Mouse (Mus musculus) myocyte (in vitro differentiated cells): ENCODE measurements around the gene Rad23b. TPM values are rescaled to one million over a fixed set of nuclear protein-coding genes. Genes with fewer than 3 reads are reported as not detected.
"Not testable (repeated sequence)": the region's sequence is repeated elsewhere in the genome, so short reads cannot be mapped to it uniquely, and the experiment has no call there.

Experiments used
- H3K27me3 ChIP-seq: one replicate; pipeline ENCODE4 v1.6.1; 2011; ENCODE audit not compliant: control insufficient read depth, insufficient read depth, insufficient read length
- H3K36me3 ChIP-seq: one replicate; pipeline ENCODE4 v1.6.1; 2011; ENCODE audit not compliant: control insufficient read depth, insufficient read depth
- H3K4me2 ChIP-seq: one replicate; pipeline ENCODE4 v1.6.1; 2011; ENCODE audit warnings: low read depth, control low read depth
- H3K4me3 ChIP-seq: one replicate; pipeline ENCODE4 v1.5.1; 2011; ENCODE audit warnings: mild to moderate bottlenecking, control low read depth, moderate library complexity
- H3K79me2 ChIP-seq: one replicate; pipeline ENCODE4 v1.6.1; 2011; ENCODE audit not compliant: control insufficient read depth, insufficient read depth
- H3ac ChIP-seq: one replicate; pipeline ENCODE4 v1.6.1; 2011; ENCODE audit not compliant: control insufficient read depth, insufficient read length
- CEBPB ChIP-seq: IDR thresholded peaks from 2 replicates; pipeline ENCODE4 v1.6.1; 2011; ENCODE audit warnings: mild to moderate bottlenecking, moderate library complexity; ENCODE audit not compliant: poor library complexity, insufficient read depth, severe bottlenecking
- E2F4 ChIP-seq: IDR thresholded peaks from one replicate; pipeline ENCODE4 v1.6.1; 2011; ENCODE audit warnings: mild to moderate bottlenecking, control low read depth, moderate library complexity; ENCODE audit not compliant: insufficient read depth
- MAX ChIP-seq: IDR thresholded peaks from one replicate; pipeline ENCODE4 v1.6.1; 2011; ENCODE audit warnings: low read depth, mild to moderate bottlenecking, control low read depth
- MYOD1 ChIP-seq, 3 experiments: IDR thresholded peaks; one replicate each; pipeline ENCODE4 v1.6.1; 2011; ENCODE audit warnings: control low read depth in 2 of 3, low read depth in 2 of 3, mild to moderate bottlenecking in 2 of 3, moderate library complexity in 1 of 3; ENCODE audit not compliant: insufficient read length in 2 of 3, control insufficient read depth in 1 of 3
- MYOG ChIP-seq, 3 experiments: IDR thresholded peaks; one replicate each; pipeline ENCODE4 v1.6.1; 2011; ENCODE audit warnings: control low read depth in 2 of 3, low read depth in 2 of 3, mild to moderate bottlenecking in 2 of 3; ENCODE audit not compliant: insufficient read length in 2 of 3, control insufficient read depth in 1 of 3, insufficient read depth in 1 of 3
- POLR2A ChIP-seq: IDR thresholded peaks from one replicate; pipeline ENCODE4 v1.6.1; 2011; ENCODE audit warnings: low read depth, mild to moderate bottlenecking, control low read depth, moderate library complexity; ENCODE audit not compliant: insufficient read length
- POLR2AphosphoS2 ChIP-seq: IDR thresholded peaks from one replicate; pipeline ENCODE4 v1.6.1; 2011; ENCODE audit warnings: low read depth, control low read depth; ENCODE audit not compliant: insufficient read length
- REST ChIP-seq: IDR thresholded peaks from one replicate; pipeline ENCODE4 v1.6.1; 2011; ENCODE audit warnings: mild to moderate bottlenecking, control low read depth, moderate library complexity; ENCODE audit not compliant: insufficient read depth, insufficient read length
- SRF ChIP-seq: IDR thresholded peaks from one replicate; pipeline ENCODE4 v1.6.1; 2011; ENCODE audit warnings: low read depth; ENCODE audit not compliant: control insufficient read depth, insufficient read length
- TCF12 ChIP-seq: IDR thresholded peaks from one replicate; pipeline ENCODE4 v1.6.1; 2011; ENCODE audit warnings: mild to moderate bottlenecking, control low read depth; ENCODE audit not compliant: poor library complexity, insufficient read depth, severe bottlenecking
- TCF3 ChIP-seq: IDR thresholded peaks from one replicate; pipeline ENCODE4 v1.6.1; 2011; ENCODE audit warnings: low read depth, control low read depth; ENCODE audit not compliant: insufficient read length
- USF1 ChIP-seq: IDR thresholded peaks from one replicate; pipeline ENCODE4 v1.6.1; 2011; ENCODE audit warnings: low read depth, mild to moderate bottlenecking, control low read depth, moderate library complexity
- polyA plus RNA-seq: library from polyadenylated mRNA; unstranded; fragments of >200 nt; fragmentation: generic; extraction: Trizol; gene quantifications from one replicate; pipeline ENCODE4 v1.2.1, GENCODE M21; 2012; ENCODE audit warnings: missing spikeins

Rad23b gene
- polyA plus RNA-seq, 1 experiment: 165 TPM

DNA sequence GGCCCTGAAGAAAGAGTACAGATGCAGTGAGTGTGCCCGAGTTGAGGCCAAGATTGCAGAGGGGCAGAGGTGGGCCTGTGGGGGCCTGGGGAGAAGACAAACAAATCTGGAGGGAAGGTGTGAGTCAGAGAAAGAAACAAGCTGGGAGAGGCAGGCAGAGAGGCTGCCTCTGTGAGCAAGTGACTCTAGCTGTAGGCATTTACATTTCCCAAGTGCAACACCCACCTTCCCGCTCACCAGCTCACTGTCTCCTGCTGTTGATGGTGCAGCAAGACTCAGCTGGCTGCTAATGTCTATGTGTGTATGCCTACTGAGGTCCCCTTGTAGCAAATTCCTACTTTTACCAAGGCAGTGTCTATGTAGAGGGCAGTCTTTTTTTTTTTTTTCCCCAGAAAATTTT is 58.2 kb downstream of the Rad23b start:
- Histone ChIP-seq H3K36me3 (no peaks in the 10 kb centered on the region), H3K4me3 (no peak overlapping the region), H3K4me2 (no peak overlapping the region), H3K79me2 (no peaks in the 10 kb centered on the region), H3ac (no peak overlapping the region), H3K27me3 (no peaks in the 10 kb centered on the region)
- no peak for TF ChIP-seq CEBPB
- TF ChIP-seq E2F4: no peak
- TF ChIP-seq MYOD1 (IDR thresholded peaks at IDR 0.05; ENCODE audit: control insufficient read depth in 1 of 3, insufficient read length in 2 of 3, low read depth in 2 of 3): no peak
- no peak for TF ChIP-seq TCF12
- TF ChIP-seq USF1: no peak
- no peak for TF ChIP-seq POLR2A
- no peak for TF ChIP-seq MAX
- no peak for TF ChIP-seq REST
- no peak for TF ChIP-seq POLR2AphosphoS2
- no peak for TF ChIP-seq SRF
- no peak for TF ChIP-seq TCF3

GRCm38 (mm10) chr4:55409025-55409424 is 59.2 kb downstream of the Rad23b start:
- Histone ChIP-seq H3K4me3 (no peak overlapping the region), H3K79me2 (no peaks in the 10 kb centered on the region), H3ac (no peak overlapping the region), H3K4me2 (no peak overlapping the region), H3K27me3 (no peaks in the 10 kb centered on the region), H3K36me3 (no peaks in the 10 kb centered on the region)
- TF ChIP-seq MAX (no peak), TCF3 (no peak), E2F4 (no peak)

DNA sequence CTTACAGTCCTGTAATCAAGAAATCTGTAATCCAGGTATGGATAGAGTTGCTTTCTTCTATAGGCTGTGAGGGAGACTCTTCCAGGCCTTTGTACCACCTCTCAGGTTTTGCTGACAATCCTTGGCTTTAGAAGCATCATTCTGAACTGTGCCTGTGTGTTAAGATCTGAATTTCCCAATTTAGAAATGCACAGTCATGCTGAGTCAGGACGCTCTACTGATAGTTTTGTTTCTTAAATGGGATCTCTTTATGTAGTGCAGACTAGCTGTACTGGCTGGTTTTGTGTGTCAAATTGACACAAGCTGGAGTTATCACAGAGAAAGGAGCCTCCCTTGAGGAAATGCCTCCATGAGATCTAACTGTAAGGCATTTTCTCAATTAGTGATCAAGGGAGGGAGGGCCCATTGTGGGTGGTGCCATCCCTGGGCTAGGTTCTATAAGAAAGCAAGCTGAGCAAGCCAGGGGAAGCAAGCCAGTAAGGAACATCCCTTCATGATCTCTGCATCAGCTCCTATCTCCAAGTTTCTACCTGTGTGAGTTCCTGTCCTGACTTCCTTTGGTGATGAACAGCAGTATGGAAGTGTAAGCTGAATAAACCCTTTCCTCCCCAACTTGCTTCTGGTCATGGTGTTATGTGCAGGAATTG is 59.9 kb downstream of the Rad23b start:
- H3ac ChIP-seq, H3K4me2 ChIP-seq, H3K27me3 ChIP-seq, H3K79me2 ChIP-seq, H3K4me3 ChIP-seq, H3K36me3 ChIP-seq: not testable (repeated sequence)

DNA sequence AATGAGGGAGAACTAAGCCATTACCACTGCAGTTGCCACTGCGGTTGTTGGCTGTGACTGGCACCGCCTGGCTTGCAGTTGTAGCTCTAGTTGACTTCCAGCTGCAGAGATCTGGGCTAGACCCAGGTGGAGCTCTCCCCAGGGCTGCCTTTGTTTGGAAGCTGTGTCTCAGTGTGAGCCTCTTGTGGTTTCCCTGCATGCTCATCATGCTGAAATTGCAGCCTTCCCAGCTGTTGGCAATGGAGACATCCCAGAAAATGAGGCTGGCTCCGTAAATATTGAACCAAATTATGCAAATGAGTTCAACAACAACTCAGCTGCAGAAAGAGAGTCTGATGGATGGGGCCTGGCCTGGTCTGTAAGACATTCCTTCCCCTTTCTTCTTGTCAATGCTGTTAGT is 66.0 kb downstream of the Rad23b start:
- Histone ChIP-seq H3K79me2 (no peaks in the 10 kb centered on the region), H3K27me3 (no peaks in the 10 kb centered on the region), H3K4me3 (no peak overlapping the region), H3ac (no peak overlapping the region), H3K36me3 (no peaks in the 10 kb centered on the region), H3K4me2 (peak overlapping the region; percentile 24)
- TF ChIP-seq MYOD1 (IDR thresholded peaks at IDR 0.05; ENCODE audit: control insufficient read depth in 1 of 3, insufficient read length in 2 of 3, low read depth in 2 of 3): peak in 2 of 3 experiments; percentile 0 to 51
- TF ChIP-seq E2F4: no peak
- TF ChIP-seq MYOG (IDR thresholded peaks at IDR 0.05; ENCODE audit: control insufficient read depth in 1 of 3, insufficient read depth in 1 of 3, insufficient read length in 2 of 3, low read depth in 2 of 3): peak in 2 of 3 experiments; percentile 10 to 42

DNA sequence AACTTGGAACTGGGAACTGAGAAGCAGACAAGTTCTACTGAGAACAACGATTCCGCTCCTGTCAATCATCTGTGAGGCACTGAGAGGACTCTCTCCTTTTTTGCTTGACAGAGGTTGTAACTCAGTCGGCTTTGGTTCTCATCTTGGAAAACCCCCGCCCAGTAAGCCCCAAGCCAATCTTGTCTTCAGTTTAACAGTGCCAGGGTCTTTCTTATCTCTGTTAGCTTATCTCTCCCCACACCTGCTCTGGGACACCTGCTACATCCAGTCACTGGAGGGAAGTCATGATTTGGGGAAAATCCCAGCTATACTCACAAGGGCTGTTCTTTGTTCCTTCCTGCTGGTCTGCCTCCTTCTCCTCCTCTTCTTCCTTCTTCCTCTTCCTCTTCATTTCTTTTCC is 76.4 kb downstream of the Rad23b start:
- Histone ChIP-seq H3K4me2 (no peak overlapping the region), H3K79me2 (no peaks in the 10 kb centered on the region), H3K27me3 (no peaks in the 10 kb centered on the region), H3K36me3 (no peaks in the 10 kb centered on the region), H3ac (no peak overlapping the region), H3K4me3 (no peak overlapping the region)
- TF ChIP-seq CEBPB: no peak
- TF ChIP-seq TCF12: no peak
- no peak for TF ChIP-seq POLR2A
- TF ChIP-seq USF1: no peak
- no peak for TF ChIP-seq MYOD1 (IDR thresholded peaks at IDR 0.05; ENCODE audit: control insufficient read depth in 1 of 3, insufficient read length in 2 of 3, low read depth in 2 of 3)
- no peak for TF ChIP-seq TCF3
- TF ChIP-seq REST: no peak
- TF ChIP-seq POLR2AphosphoS2: no peak
- TF ChIP-seq MAX: no peak
- TF ChIP-seq SRF: no peak
- no peak for TF ChIP-seq MYOG (IDR thresholded peaks at IDR 0.05; ENCODE audit: control insufficient read depth in 1 of 3, insufficient read depth in 1 of 3, insufficient read length in 2 of 3, low read depth in 2 of 3)
- TF ChIP-seq E2F4: no peak

Other genes starting within 250 kb of the Rad23b start
- gene Klf4, start 182.4 kb downstream of the Rad23b start, polyA plus RNA-seq: 84.3 TPM